Mouse (Mus musculus) midbrain, embryonic 15.5 days (tissue): ENCODE measurements around the gene Tapbp. TPM values are rescaled to one million over a fixed set of nuclear protein-coding genes. Genes with fewer than 3 reads are reported as not detected.
A peak's percentile ranks its signal among the peaks of the same experiment; 100 is the strongest.

Experiments used
- ATAC-seq: fragments of 200-750 bp; cut with Nextera tagmentation; replicated peaks from 2 replicates; pipeline ENCODE4 v1.8.0; 2017; ENCODE audit warnings: moderate TSS enrichment
- H3K27ac ChIP-seq: fragments of 300-500 bp; sonication (generic); 2 replicates; pipeline ENCODE4 v1.5.1; 2015; ENCODE audit warnings: mild to moderate bottlenecking, inconsistent platforms
- H3K27me3 ChIP-seq: fragments of 300-500 bp; sonication (generic); replicated peaks from 2 replicates; pipeline ENCODE4 v1.6.1; 2015; ENCODE audit warnings: inconsistent platforms
- H3K36me3 ChIP-seq: fragments of 300-500 bp; sonication (generic); replicated peaks from 2 replicates; pipeline ENCODE4 v1.6.1; 2015; ENCODE audit warnings: inconsistent platforms
- H3K4me1 ChIP-seq: fragments of 300-500 bp; sonication (generic); 2 replicates; pipeline ENCODE4 v1.6.1; 2015; ENCODE audit warnings: inconsistent platforms
- H3K4me2 ChIP-seq: fragments of 300-500 bp; sonication (generic); 2 replicates; pipeline ENCODE4 v1.6.1; 2015; ENCODE audit warnings: inconsistent platforms, mild to moderate bottlenecking, moderate library complexity
- H3K4me3 ChIP-seq: fragments of 300-500 bp; sonication (generic); 2 replicates; pipeline ENCODE4 v1.5.1; 2015; ENCODE audit warnings: mild to moderate bottlenecking, inconsistent platforms
- H3K9ac ChIP-seq: fragments of 300-500 bp; sonication (generic); 2 replicates; pipeline ENCODE4 v1.6.1; 2015; ENCODE audit warnings: mild to moderate bottlenecking, inconsistent platforms
- H3K9me3 ChIP-seq: fragments of 300-500 bp; sonication (generic); 2 replicates; pipeline ENCODE4 v1.6.1; 2016; ENCODE audit warnings: inconsistent platforms
- WGBS: fragments of 180-500 bp; shearing (Covaris S2); methylation state at CpG from one replicate; pipeline ENCODE4 v1.1.7; 2015; ENCODE audit warnings: mixed read lengths; 5-methylcytosine and 5-hydroxymethylcytosine counted together
- microRNA-seq: library from miRNA; unstranded; fragments of <30 nt; microRNA quantifications from one replicate; pipeline ENCODE4, GENCODE M21; 2016
- polyA plus RNA-seq: library from polyadenylated mRNA; unstranded; fragments of >200 nt; fragmentation: Nextera tagmentation; extraction: Ambion mirVana; gene quantifications from 2 replicates; pipeline ENCODE4 v1.2.1, GENCODE M21; 2015

The Tapbp gene
- polyA plus RNA-seq, 1 experiment from 2014 or later: 23.6 TPM

DNA sequence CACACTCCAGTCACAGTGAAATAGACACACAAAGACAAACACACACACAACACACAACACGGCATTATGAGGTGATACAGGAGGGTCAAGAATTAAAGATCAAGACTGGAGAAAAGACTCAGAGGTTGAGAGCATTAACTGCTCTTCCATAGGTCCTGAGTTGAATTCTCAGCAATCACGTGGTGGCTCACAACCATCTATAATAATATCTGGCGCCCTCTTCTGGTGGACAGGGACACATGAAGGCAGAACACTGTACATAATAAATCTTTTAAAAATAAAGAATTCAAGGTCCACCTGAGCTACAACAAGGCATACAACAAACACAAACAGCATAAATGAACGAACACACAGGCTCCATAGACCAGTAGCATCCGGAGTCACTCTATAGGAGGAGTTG is 53.2 kb downstream of the Tapbp start:
- Histone ChIP-seq H3K4me1 (no peaks in the 10 kb centered on the region), H3K36me3 (0 out of 2 replicates have a peak, but pooled peaks cover 9% of the 10 kb centered on the region), H3K4me2 (no peak overlapping the region), H3K9ac (no peak overlapping the region), H3K9me3 (no peaks in the 10 kb centered on the region), H3K27me3 (no peaks in the 10 kb centered on the region), H3K4me3 (no peak overlapping the region), H3K27ac (no peak overlapping the region)
- WGBS: 30% methylated on average over 5 of the region's 5 CpGs
- ATAC-seq: peak; percentile 66

DNA sequence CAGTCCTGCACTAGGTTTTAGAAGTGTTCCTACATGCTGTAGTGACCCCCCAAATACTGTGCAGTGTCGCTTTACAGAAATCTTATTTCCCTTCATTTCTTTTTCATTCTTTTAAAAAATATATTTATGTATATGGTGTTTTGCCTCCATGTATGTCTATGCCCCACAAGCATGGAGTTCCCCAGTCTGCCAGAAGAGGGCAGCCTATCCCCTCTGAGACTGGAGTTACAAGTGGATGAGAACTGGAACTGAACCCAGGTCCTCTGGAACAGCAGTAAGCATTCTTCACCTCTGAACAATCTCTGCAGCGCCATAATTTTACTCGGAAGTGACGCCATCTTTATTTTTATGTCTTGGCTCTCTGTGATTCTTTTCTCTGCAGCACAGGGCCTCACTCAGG is 53.7 kb downstream of the Tapbp start:
- ATAC-seq: no peak
- Histone ChIP-seq H3K4me2 (no peak overlapping the region), H3K36me3 (0 out of 2 replicates have a peak, but pooled peaks cover 9% of the 10 kb centered on the region), H3K4me3 (no peak overlapping the region), H3K4me1 (no peaks in the 10 kb centered on the region), H3K27me3 (no peaks in the 10 kb centered on the region), H3K9ac (no peak overlapping the region), H3K27ac (no peak overlapping the region), H3K9me3 (no peaks in the 10 kb centered on the region)
- 73% methylated on average over 4 of the region's 4 CpGs for WGBS

DNA sequence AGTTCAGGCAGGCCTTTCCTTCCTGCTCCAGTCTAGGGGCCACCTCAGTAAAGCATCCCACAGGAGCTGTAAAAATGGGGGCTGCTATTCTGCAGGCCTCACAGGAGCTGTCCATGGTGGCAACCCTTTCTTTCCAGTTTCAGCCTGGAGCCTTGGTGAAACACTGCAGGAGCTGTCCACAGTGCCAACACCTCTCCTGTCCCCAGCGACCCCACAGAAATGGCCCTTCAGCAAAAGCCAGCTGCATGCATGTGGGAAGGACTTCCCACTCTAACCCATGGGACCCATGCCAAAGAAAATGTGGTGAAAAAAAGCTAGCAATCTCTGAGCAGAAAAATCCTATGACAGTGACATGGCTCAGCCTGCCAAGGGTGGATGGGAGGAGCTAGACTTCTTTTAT is 57.0 kb downstream of the Tapbp start:
- Histone ChIP-seq H3K27ac (no peak overlapping the region), H3K27me3 (peaks cover 19% of the 10 kb centered on the region), H3K36me3 (no peaks in the 10 kb centered on the region), H3K9me3 (no peaks in the 10 kb centered on the region), H3K4me1 (no peaks in the 10 kb centered on the region), H3K4me2 (no peak overlapping the region), H3K9ac (no peak overlapping the region), H3K4me3 (no peak overlapping the region)
- WGBS: 23% methylated on average over 1 of the region's 1 CpGs
- no peak for ATAC-seq

DNA sequence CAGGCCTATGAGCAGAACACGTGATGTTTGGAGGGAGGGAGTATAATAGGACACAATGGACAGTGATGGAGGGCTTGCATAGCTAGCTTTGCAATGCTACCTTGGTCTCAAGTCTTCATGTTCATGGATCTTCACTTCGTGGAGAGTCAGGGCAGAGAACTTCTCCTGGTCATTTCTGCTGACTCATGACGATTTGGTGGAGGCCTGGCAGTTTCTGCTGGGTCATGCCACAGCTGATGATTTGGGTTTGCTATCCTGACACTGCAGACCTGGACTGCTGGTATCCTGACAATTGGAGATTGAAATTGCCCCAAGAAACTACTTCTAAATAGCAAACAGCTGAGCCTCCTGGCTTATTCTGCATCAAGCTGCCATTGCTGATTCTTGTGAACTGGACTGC is 57.9 kb downstream of the Tapbp start:
- Histone ChIP-seq H3K27me3 (peaks cover 28% of the 10 kb centered on the region), H3K36me3 (no peaks in the 10 kb centered on the region), H3K4me1 (peaks cover 8% of the 10 kb centered on the region; the same call in 1 of the 2 replicates), H3K9me3 (no peaks in the 10 kb centered on the region), H3K4me3 (no peak overlapping the region), H3K27ac (no peak overlapping the region), H3K4me2 (no peak overlapping the region), H3K9ac (no peak overlapping the region)
- 62% methylated on average over 3 of the region's 3 CpGs for WGBS
- ATAC-seq: no peak

DNA sequence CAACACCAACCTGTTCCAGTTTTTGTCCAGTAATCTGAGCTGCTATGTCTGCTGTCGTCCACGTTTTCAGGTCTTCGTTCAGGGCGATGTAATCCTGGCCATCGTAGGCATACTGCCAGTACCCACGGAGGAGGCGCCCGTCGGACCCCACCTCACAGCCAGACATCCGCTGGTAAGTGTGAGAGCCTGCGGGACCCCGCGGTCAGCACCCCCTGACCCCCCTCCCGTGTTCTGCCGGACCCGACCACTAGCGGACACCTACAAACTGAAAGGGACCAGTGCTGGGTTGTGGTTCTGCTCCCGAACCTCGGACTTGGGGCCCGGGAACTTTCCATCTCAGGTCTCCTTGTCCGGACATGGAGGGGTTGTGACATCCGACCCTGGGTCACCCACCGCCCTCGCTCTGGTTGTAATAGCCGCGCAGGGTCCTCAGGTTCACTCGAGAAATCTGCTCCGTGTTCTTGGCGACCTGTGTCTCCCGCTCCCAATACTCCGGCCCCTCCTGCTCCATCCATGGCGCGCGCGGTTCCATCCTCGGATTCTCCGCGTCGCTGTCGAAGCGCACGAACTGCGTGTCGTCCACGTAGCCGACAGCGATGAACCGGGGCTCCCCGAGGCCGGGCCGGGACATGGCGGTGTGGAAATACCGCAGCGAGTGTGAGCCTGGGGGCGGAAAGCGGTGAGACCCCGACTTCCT is 62.3 kb downstream of the Tapbp start:
- H3K4me3 ChIP-seq: peak overlapping the region; percentile 35
- peak overlapping the region; percentile 56 for H3K4me2 ChIP-seq
- no peaks in the 10 kb centered on the region for H3K36me3 ChIP-seq
- H3K27me3 ChIP-seq: peaks cover 47% of the 10 kb centered on the region
- no peak overlapping the region for H3K27ac ChIP-seq
- no peaks in the 10 kb centered on the region for H3K9me3 ChIP-seq
- 2% methylated on average over 57 of the region's 57 CpGs for WGBS
- peaks cover 25% of the 10 kb centered on the region for H3K4me1 ChIP-seq
- no peak for ATAC-seq
- peak overlapping the region; percentile 31 for H3K9ac ChIP-seq

DNA sequence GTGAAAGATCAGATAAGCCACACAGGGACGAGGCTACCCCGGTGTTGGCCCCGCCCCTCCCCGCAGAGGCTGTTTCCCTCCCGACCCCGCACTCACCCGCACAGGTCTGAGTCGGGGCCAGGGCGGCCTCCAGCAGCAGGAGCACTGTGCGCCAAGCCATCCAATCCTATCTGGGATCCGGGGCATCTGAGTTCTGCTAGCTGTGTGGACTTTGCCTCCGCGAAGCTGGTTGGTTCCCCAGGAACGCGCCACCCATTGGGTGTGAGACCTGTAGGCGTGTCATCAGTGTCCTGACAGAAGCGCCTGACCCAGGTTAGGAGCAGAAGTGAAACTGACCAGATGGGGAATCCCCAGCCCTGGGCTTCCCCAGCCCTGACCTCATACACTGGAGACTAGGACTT is 62.9 kb downstream of the Tapbp start:
- WGBS: under 1% methylated on average over 17 of the region's 17 CpGs
- Histone ChIP-seq H3K9me3 (no peaks in the 10 kb centered on the region), H3K36me3 (no peaks in the 10 kb centered on the region), H3K4me3 (peak overlapping the region; percentile 35), H3K27me3 (peaks cover 47% of the 10 kb centered on the region), H3K4me2 (peak overlapping the region; percentile 56), H3K27ac (no peak overlapping the region), H3K4me1 (peaks cover 25% of the 10 kb centered on the region), H3K9ac (peak overlapping the region; percentile 31; the same call in 1 of the 2 replicates)
- no peak for ATAC-seq

Small RNA genes within 50 kb of the gene (microRNA-seq; reads per million reads assigned to microRNA genes)
- gene Gm27740: not detected

Other genes starting within 250 kb of the Tapbp start
- gene Hnrnpm, start 229.0 kb upstream of the Tapbp start, polyA plus RNA-seq: 197 and 208 TPM in 2 replicates
- gene March2, start 197.2 kb upstream of the Tapbp start, polyA plus RNA-seq: 71.2 and 79.2 TPM in 2 replicates
- 630 and 639 TPM in 2 replicates for gene Rab11b, start 155.4 kb upstream of the Tapbp start, polyA plus RNA-seq
- gene Angptl4, start 134.1 kb upstream of the Tapbp start, polyA plus RNA-seq: 22.6 and 23.3 TPM in 2 replicates
- gene Kank3, start 105.4 kb upstream of the Tapbp start, polyA plus RNA-seq: 51.5 and 53.4 TPM in 2 replicates
- 476 TPM in 2 replicates for gene Rps28, start 91.3 kb upstream of the Tapbp start, polyA plus RNA-seq
- 467 and 476 TPM in 2 replicates for gene Ndufa7, start 91.3 kb upstream of the Tapbp start, polyA plus RNA-seq
- gene Cd320, start 72.8 kb upstream of the Tapbp start, polyA plus RNA-seq: 50.8 and 58.9 TPM in 2 replicates
- not detected in 2 replicates for gene Gm7029, start 42.1 kb upstream of the Tapbp start, polyA plus RNA-seq
- 1.5 and 2.6 TPM in 2 replicates for gene Kifc1, start 25.2 kb upstream of the Tapbp start, polyA plus RNA-seq
- gene Platr17, start 10.8 kb upstream of the Tapbp start, polyA plus RNA-seq: 0.50 and 0.51 TPM in 2 replicates
- 59.4 and 61.1 TPM in 2 replicates for gene Daxx, start 6.5 kb upstream of the Tapbp start, polyA plus RNA-seq
- gene Zbtb22, start within 50 bp of the Tapbp start, polyA plus RNA-seq: 18.1 and 18.3 TPM in 2 replicates
- gene Rgl2, start 13.6 kb downstream of the Tapbp start, polyA plus RNA-seq: 60.9 and 61.1 TPM in 2 replicates
- 178 TPM in 2 replicates for gene Pfdn6, start 24.4 kb downstream of the Tapbp start, polyA plus RNA-seq
- 25.9 and 26.2 TPM in 2 replicates for gene Wdr46, start 24.8 kb downstream of the Tapbp start, polyA plus RNA-seq
- gene B3galt4, start 35.6 kb downstream of the Tapbp start, polyA plus RNA-seq: 14.9 and 15.1 TPM in 2 replicates
- 80.9 and 84.4 TPM in 2 replicates for gene Vps52, start 39.9 kb downstream of the Tapbp start, polyA plus RNA-seq
- 689 and 743 TPM in 2 replicates for gene Rps18, start 40.1 kb downstream of the Tapbp start, polyA plus RNA-seq
- gene H2-K1, start 84.4 kb downstream of the Tapbp start, polyA plus RNA-seq: 19.0 and 20.1 TPM in 2 replicates
- 22.8 and 26.3 TPM in 2 replicates for gene Ring1, start 108.8 kb downstream of the Tapbp start, polyA plus RNA-seq
- 65.6 and 74.1 TPM in 2 replicates for gene H2-Ke6, start 112.2 kb downstream of the Tapbp start, polyA plus RNA-seq
- gene Slc39a7, start 115.8 kb downstream of the Tapbp start, polyA plus RNA-seq: 178 and 184 TPM in 2 replicates
- gene Rxrb, start 115.9 kb downstream of the Tapbp start, polyA plus RNA-seq: 64.7 and 65.5 TPM in 2 replicates
- gene Col11a2, start 123.5 kb downstream of the Tapbp start, polyA plus RNA-seq: 3.2 and 4.8 TPM in 2 replicates
- gene H2-Oa, start 176.4 kb downstream of the Tapbp start, polyA plus RNA-seq: not detected in 2 replicates
- gene H2-DMa, start 203.6 kb downstream of the Tapbp start, polyA plus RNA-seq: 17.2 and 18.8 TPM in 2 replicates
- gene Brd2, start 206.7 kb downstream of the Tapbp start, polyA plus RNA-seq: 137 and 140 TPM in 2 replicates
- gene H2-DMb2, start 227.4 kb downstream of the Tapbp start, polyA plus RNA-seq: 0.27 and 0.65 TPM in 2 replicates
- 0.79 and 1.2 TPM in 2 replicates for gene H2-DMb1, start 237.2 kb downstream of the Tapbp start, polyA plus RNA-seq